Mouse (Mus musculus): Measurements from ENCODE around the gene Olfr1414.

GRCm38 (mm10) chr1:92519046-92519445 lies 585 bp upstream of the Olfr1414 start:
- no peak for TF ChIP-seq POLR2A (IDR thresholded peaks at IDR 0.05; ENCODE audit: extremely low read depth, insufficient read depth, low read length)
- no peak for TF ChIP-seq CTCF (IDR thresholded peaks at IDR 0.05; ENCODE audit: extremely low read depth, insufficient read depth, low read length)
